In the genomic region with DNA sequence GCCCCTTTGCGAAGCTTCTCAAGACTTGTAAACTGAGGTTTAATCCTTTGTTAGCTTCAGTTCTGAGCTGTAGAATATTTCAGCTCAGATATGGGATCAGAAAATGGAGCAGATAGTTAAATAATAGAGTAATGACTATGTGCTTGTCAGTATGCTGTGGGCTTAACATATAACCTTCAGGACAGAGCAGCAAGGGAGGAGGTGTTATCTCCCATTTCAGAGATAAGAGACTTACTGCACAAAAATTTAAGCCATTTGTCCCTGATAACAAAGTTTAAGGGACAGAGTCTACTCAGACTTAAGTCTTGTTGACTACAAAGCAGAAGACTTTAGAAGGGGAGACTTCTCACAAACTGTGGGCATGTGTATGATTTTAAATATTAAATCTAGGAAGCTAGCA, we compare ENCODE assay signal across 21 mouse cellular contexts. TPM values are rescaled to one million over a fixed set of nuclear protein-coding genes. Genes with fewer than 3 reads are reported as not detected.
"Had no signal": no experiment of that assay in that cellular context is flagged by ENCODE, and none has a peak within 500 bp of the region (broad histone marks: within the 10 kb centered on the region; RNA-seq: fewer than 3 reads in every experiment).

No protein-coding gene starts in this region.

- H3K36me3 ChIP-seq: limb, embryonic 15.5 days had no signal

- H3K9me3 ChIP-seq: kidney, embryonic 15.5 days; limb, embryonic 12.5 days; limb, embryonic 15.5 days; liver, embryonic 15.5 days; megakaryocyte, embryonic 14.5 days had no signal

- DNase-seq: kidney, adult 8-10 months; kidney, postnatal 10 days; kidney, postnatal 36 days; layer of hippocampus, postnatal 36 days; lung, embryonic 14.5 days; midbrain, embryonic 14.5 days; thymus, adult 2 months; thymus, postnatal 14 days; thymus, postnatal 4 days had no signal

- H3K4me3 ChIP-seq: kidney, embryonic 15.5 days; left cerebral cortex, adult 2 months; limb, embryonic 12.5 days; limb, embryonic 15.5 days; liver, embryonic 15.5 days; megakaryocyte, embryonic 14.5 days had no signal

- H3K9ac ChIP-seq: kidney, embryonic 15.5 days; limb, embryonic 12.5 days; limb, embryonic 15.5 days; liver, embryonic 15.5 days; lung, embryonic 14.5 days had no signal

- ATAC-seq: intestine, embryonic 16.5 days; lung, postnatal 0 days had no signal

- H3K27ac ChIP-seq: kidney, embryonic 15.5 days; left cerebral cortex, adult 2 months; limb, embryonic 12.5 days; limb, embryonic 15.5 days; liver, embryonic 15.5 days; macrophage; stomach, postnatal 0 days had no signal

- H3K27me3 ChIP-seq: kidney, embryonic 15.5 days; limb, embryonic 12.5 days; limb, embryonic 15.5 days; liver, embryonic 15.5 days; megakaryocyte, embryonic 14.5 days had no signal

- H3K4me1 ChIP-seq: limb, embryonic 12.5 days; limb, embryonic 15.5 days had no signal

- H3K4me2 ChIP-seq: kidney, embryonic 15.5 days; limb, embryonic 12.5 days; limb, embryonic 15.5 days; liver, embryonic 15.5 days; lung, embryonic 14.5 days; midbrain, embryonic 11.5 days had no signal

RNA-seq across cellular contexts. Expression of a gene that starts 10.6 kb away (rescaled TPM):
- total RNA-seq: midbrain, postnatal 0 days had no signal
